Mouse (Mus musculus) megakaryocyte, embryonic 14.5 days (primary cell): Measurements from ENCODE around the gene Fam222b.

Experiments used
- FLI1 ChIP-seq: IDR thresholded peaks from 2 replicates; pipeline ENCODE4 v1.6.1; 2012; ENCODE audit warnings: low read length, inconsistent platforms, mixed read lengths
- GATA1 ChIP-seq: IDR thresholded peaks from 3 replicates; pipeline ENCODE4 v1.6.1; 2012; ENCODE audit warnings: mixed read lengths, low read length, inconsistent platforms, borderline replicate concordance

DNA sequence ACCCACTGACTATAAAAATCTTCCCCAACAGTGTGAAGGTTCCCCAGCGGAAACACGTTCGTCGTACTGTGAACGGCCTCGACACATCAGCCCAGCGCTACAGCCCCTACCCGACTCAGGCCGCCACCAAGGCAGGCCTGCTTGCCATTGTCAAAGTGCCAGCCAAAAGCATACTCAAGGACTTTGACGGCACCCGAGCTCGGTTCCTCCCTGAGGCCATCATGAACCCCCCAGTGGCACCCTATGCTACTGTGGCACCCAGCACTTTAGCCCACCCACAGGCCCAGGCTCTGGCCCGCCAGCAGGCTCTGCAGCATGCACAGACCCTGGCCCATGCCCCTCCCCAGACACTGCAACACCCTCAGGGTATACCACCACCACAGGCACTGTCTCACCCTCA lies 59.3 kb downstream of the Fam222b start:
- TF ChIP-seq GATA1 (no peak), FLI1 (no peak)
